Mouse (Mus musculus) urinary bladder, postnatal 4 days (tissue): ENCODE data around the gene Tshz2.
"Not testable (repeated sequence)": the region's sequence is repeated elsewhere in the genome, so short reads cannot be mapped to it uniquely, and the experiment has no call there.

Experiments used
- DNase-seq, 2 experiments: peaks; one replicate each; pipeline ENCODE4 v3.0.0; 2021 to 2022; ENCODE audit warnings: low spot score in 2 of 2

Tshz2 gene

GRCm38 (mm10) chr2:169632338-169633151 is at the start of gene Tshz2:
Tshz2 (plus strand) TSS chr2:169633013.
- peak; percentile 73 to 75 for DNase-seq

GRCm38 (mm10) chr2:169583476-169583875 is 49.3 kb upstream of the Tshz2 start:
- no peak for DNase-seq

GRCm38 (mm10) chr2:169584745-169585456 is 47.9 kb upstream of the Tshz2 start:
- DNase-seq: no peak

- DNase-seq: no peak
These were observed 47.1 kb upstream of the Tshz2 start for GRCm38 (mm10) chr2:169585631-169586285.

GRCm38 (mm10) chr2:169586688-169587087 is 46.1 kb upstream of the Tshz2 start:
- DNase-seq: no peak

GRCm38 (mm10) chr2:169587645-169588044 is 45.2 kb upstream of the Tshz2 start, which contains the start of gene Gm11011:
Gm11011 (minus strand) TSS chr2:169587745.
- not testable (repeated sequence) for DNase-seq

- no peak for DNase-seq
These were observed 43.1 kb upstream of the Tshz2 start for GRCm38 (mm10) chr2:169589697-169590096.

- no peak for DNase-seq
These were observed 42.4 kb upstream of the Tshz2 start for GRCm38 (mm10) chr2:169590412-169590811.

GRCm38 (mm10) chr2:169593742-169594141 is 39.1 kb upstream of the Tshz2 start:
- DNase-seq: no peak

GRCm38 (mm10) chr2:169597357-169597756 is 35.5 kb upstream of the Tshz2 start:
- no peak for DNase-seq

- DNase-seq: no peak
These were observed 34.8 kb upstream of the Tshz2 start for GRCm38 (mm10) chr2:169597971-169598370.

- no peak for DNase-seq
These were observed 33.2 kb upstream of the Tshz2 start for GRCm38 (mm10) chr2:169599591-169599990.

GRCm38 (mm10) chr2:169600163-169600562 is 32.6 kb upstream of the Tshz2 start:
- no peak for DNase-seq

- no peak for DNase-seq
These were observed 25.7 kb upstream of the Tshz2 start for GRCm38 (mm10) chr2:169606901-169607678.

GRCm38 (mm10) chr2:169607787-169608186 is 25.0 kb upstream of the Tshz2 start:
- DNase-seq: no peak

- DNase-seq: no peak
These were observed 22.9 kb upstream of the Tshz2 start for GRCm38 (mm10) chr2:169609956-169610355.

- no peak for DNase-seq
These were observed 21.9 kb upstream of the Tshz2 start for GRCm38 (mm10) chr2:169610882-169611281.

- DNase-seq: no peak
These were observed 21.3 kb upstream of the Tshz2 start for GRCm38 (mm10) chr2:169611557-169611956.

GRCm38 (mm10) chr2:169614683-169615082 is 18.1 kb upstream of the Tshz2 start:
- no peak for DNase-seq

- no peak for DNase-seq
These were observed 16.8 kb upstream of the Tshz2 start for GRCm38 (mm10) chr2:169615998-169616397.

GRCm38 (mm10) chr2:169621201-169621710 is 11.6 kb upstream of the Tshz2 start:
- no peak for DNase-seq
